Mouse (Mus musculus) layer of hippocampus, postnatal 25 days (tissue): Measurements from ENCODE around the gene Card6. TPM values are rescaled to one million over a fixed set of nuclear protein-coding genes. Genes with fewer than 3 reads are reported as not detected.

ENCODE experiments used
- DNase-seq, 2 experiments: peaks; one replicate each; pipeline ENCODE4 v3.0.0; 2022; ENCODE audit warnings: mixed read lengths in 2 of 2, low spot score in 1 of 2; ENCODE audit errors: extremely low spot score in 1 of 2
- total RNA-seq, 2 experiments: library from RNA; stranded (reverse); gene quantifications; 2 replicates each; pipeline ENCODE4 v1.2.3; 2021

Card6 gene
- 1 to 10 TPM; 4.3 to 4.9 TPM for total RNA-seq

GRCm38 (mm10) chr15:5107686-5108654, at the start of gene Card6:
TSS of gene Card6 (minus strand) at chr15:5108539.
- peak in 1 of 2 experiments; percentile 20 for DNase-seq

DNA sequence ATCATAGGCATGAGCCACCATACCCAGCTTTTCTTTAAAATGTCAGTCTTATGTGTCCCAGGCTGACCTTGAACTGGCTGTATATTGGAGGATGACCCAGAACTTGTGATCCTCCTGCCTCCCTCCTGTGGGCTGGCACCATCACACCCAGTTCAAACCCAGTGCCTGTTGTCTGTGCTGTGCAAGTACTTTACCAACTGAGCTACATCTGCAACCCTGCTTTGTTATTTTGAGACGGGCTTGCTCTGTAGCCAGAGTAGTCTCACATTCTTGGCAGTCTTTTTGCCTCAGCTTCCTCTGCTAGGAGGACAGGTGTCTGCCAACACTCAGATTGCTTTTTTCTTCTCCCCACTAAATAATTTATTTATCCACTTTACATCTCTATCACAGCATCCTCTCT, 49.0 kb upstream of the Card6 start:
- no peak for DNase-seq

- DNase-seq, result no peak
These were observed 48.0 kb upstream of the Card6 start for GRCm38 (mm10) chr15:5156355-5156754.

- no peak for DNase-seq
These were observed 46.8 kb upstream of the Card6 start for GRCm38 (mm10) chr15:5155093-5155492.

GRCm38 (mm10) chr15:5154621-5155020, 46.3 kb upstream of the Card6 start:
- no peak for DNase-seq

GRCm38 (mm10) chr15:5152171-5152570, 43.8 kb upstream of the Card6 start:
- no peak for DNase-seq

- DNase-seq, result no peak
These were observed 40.8 kb upstream of the Card6 start for GRCm38 (mm10) chr15:5149187-5149586.

GRCm38 (mm10) chr15:5145196-5145945, 37.0 kb upstream of the Card6 start:
- no peak for DNase-seq

- peak in 1 of 2 experiments; percentile 74 for DNase-seq
These were observed 35.9 kb upstream of the Card6 start for GRCm38 (mm10) chr15:5144021-5144778.

GRCm38 (mm10) chr15:5143361-5144020, 35.2 kb upstream of the Card6 start, which contains the start of gene Prkaa1:
TSS of gene Prkaa1 (plus strand) at chr15:5143861.
- DNase-seq, result peak; percentile 58 to 63

GRCm38 (mm10) chr15:5142714-5143113, 34.4 kb upstream of the Card6 start:
- DNase-seq, result no peak

DNA sequence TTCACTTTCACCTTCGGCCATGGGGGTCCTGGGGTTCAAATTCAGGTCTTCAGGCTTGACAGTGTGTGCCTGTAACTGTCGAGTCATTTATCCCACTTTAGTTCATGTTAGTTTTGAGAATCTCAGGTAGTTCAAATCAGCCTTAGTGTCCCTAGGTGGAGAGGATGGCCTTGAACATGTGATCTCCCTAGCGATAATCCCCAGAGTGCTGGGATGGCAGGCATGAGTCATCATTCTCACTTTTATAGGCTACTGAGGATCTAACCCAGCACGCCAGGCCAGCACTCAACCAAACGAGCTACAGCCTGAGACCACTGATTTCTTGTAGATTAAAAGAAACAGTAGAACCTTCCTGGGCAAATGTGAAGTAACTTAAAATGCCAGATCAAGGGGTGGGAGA, 33.7 kb upstream of the Card6 start:
- no peak for DNase-seq

DNA sequence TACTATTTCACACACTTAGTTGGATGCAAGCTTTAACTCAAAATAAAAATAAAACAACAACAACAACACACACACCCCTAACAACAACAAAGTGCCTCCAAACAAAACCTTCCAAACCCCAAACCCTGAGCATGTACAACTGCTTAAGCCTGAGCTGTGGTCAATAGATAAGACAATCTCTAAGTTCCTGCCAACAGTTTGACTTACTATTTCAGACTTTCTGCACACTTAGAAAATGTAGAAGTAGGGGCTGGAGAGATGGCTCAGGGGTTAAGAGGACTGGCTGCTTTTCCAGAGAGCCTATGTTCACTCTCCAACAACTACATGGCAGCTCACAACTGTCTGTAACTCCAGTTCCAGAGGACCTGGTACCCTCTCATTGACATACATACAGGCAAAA, 32.0 kb upstream of the Card6 start:
- no peak for DNase-seq

- DNase-seq, result no peak
These were observed 31.5 kb upstream of the Card6 start for GRCm38 (mm10) chr15:5139863-5140262.

DNA sequence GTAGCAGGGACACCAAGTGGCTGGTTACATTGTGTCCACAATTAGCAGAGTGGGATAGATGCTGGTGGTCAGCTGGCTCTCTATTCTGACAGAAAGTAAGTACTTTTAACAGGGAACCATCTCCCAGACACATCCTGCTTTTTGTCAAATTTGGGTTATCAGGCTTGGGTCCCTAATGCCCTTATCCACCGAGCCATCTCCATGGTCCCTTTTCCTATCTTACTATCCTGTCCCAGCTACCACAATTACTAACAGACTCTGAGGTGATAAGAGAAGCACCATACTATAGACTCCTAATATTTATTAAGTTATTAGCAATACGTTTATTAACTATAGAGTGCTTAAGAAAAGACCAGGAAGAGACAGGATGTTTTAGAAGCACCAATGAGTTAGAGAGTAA, 31.0 kb upstream of the Card6 start:
- DNase-seq, result no peak

- no peak for DNase-seq
These were observed 29.9 kb upstream of the Card6 start for GRCm38 (mm10) chr15:5138021-5138856.

DNA sequence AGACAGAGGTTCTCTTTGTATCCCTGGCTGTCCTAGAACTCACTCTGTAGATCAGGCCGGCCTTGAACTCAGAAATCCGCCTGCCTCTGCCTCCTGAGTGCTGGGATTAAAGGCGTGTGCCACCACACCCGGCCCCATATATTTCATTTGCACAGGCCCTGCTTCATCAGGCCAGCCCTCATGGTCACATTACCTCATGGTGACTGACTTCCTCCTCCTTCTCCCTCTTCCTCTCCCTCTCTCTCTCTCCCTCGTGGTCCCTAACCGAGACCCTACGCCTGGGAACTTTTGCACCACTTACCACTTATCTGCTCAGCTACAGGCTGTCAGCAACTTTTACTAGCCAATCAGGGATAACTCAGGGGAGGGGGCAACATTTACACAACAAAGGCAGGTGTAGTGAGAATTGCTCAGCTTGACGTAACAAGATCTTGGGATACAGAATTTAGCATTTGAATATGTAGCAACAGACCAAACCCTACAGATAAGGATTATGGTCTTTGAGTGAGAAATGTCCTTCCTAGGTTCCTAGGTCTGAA, 26.7 kb upstream of the Card6 start:
- no peak for DNase-seq

DNA sequence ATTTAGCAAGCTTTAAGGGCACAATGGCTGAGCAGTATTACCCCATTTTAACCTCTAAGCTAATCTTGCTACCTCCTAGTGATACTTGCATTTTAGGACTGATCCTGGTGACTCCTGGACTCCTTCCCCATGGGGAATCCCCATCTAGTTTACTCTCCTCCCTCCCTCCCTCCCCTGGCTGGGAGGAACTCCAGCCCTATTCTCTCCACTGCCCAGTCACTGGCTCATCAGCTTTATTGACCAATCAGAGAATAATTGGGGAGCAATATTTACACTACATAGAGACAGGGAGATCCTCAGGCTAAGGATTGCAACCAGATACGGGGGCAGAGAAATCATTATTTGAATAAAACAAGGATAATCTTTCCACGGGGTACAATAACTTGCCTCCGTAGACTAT, 25.8 kb upstream of the Card6 start:
- no peak for DNase-seq

DNA sequence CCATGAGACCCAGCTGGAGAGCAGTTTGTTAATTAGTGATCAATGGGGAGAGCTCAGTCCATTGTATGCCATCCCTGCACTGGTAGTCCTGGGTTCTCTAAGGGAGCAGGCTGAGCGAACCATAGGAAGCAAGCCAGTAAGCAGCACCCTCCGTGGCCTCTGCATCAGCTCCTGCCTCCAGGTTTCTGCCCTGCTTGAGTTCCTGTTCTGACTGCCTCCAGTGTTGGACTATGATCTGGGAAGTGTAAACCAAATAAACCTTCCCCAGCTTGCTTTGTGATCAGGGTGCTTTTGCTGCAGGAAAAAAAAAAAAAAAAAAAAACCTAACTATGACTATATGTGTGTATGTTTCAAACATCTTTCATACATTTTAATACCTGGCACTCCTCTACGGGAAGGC, 25.0 kb upstream of the Card6 start:
- no peak for DNase-seq
